Mouse (Mus musculus) forebrain, embryonic 14.5 days (tissue): Measurements from ENCODE around the gene Zfp142. TPM values are rescaled to one million over a fixed set of nuclear protein-coding genes. Genes with fewer than 3 reads are reported as not detected.

Experiments
- ATAC-seq: fragments of 200-750 bp; cut with Nextera tagmentation; 2 replicates; pipeline ENCODE4 v1.8.0; 2017; ENCODE audit warnings: mild to moderate bottlenecking, moderate library complexity
- DNase-seq: peaks from one replicate; pipeline ENCODE4 v3.0.0-alpha.2; 2015; ENCODE audit warnings: low spot score
- H3K27ac ChIP-seq: fragments of 300-500 bp; sonication (generic); 2 replicates; pipeline ENCODE4 v1.5.1; 2014; ENCODE audit warnings: low read depth, mild to moderate bottlenecking, control low read depth, low read length, moderate library complexity
- H3K27me3 ChIP-seq: fragments of 300-500 bp; sonication (generic); replicated peaks from 2 replicates; pipeline ENCODE4 v1.6.1; 2014; ENCODE audit warnings: low read length, control low read depth, mixed read lengths; ENCODE audit not compliant: control insufficient read depth, insufficient read depth
- H3K36me3 ChIP-seq: fragments of 300-500 bp; sonication (generic); 2 replicates; pipeline ENCODE4 v1.6.1; 2014; ENCODE audit warnings: low read length, control low read depth; ENCODE audit not compliant: control insufficient read depth, insufficient read depth
- H3K4me1 ChIP-seq: fragments of 300-500 bp; sonication (generic); 2 replicates; pipeline ENCODE4 v1.6.1; 2014; ENCODE audit warnings: antibody characterized with exemption, low read length, control low read depth; ENCODE audit not compliant: control insufficient read depth, insufficient read depth
- H3K4me2 ChIP-seq: fragments of 300-500 bp; sonication (generic); 2 replicates; pipeline ENCODE4 v1.6.1; 2014; ENCODE audit warnings: mild to moderate bottlenecking, control low read depth, low read length
- H3K4me3 ChIP-seq: fragments of 300-500 bp; sonication (generic); 2 replicates; pipeline ENCODE4 v1.5.1; 2014; ENCODE audit warnings: low read depth, low read length, control low read depth
- H3K9ac ChIP-seq: fragments of 300-500 bp; sonication (generic); 2 replicates; pipeline ENCODE4 v1.6.1; 2014; ENCODE audit warnings: mild to moderate bottlenecking, low read length, control low read depth, moderate library complexity
- H3K9me3 ChIP-seq: fragments of 300-500 bp; sonication (generic); replicated peaks from 2 replicates; pipeline ENCODE4 v1.6.1; 2016; ENCODE audit warnings: low read length, control low read depth, mixed read lengths; ENCODE audit not compliant: control insufficient read depth
- WGBS: fragments of 180-500 bp; shearing (Covaris S2); extraction: QIAGEN DNeasy Blood & Tissue Kit; methylation state at CpG from one replicate; pipeline ENCODE4 v1.1.7; 2014; 5-methylcytosine and 5-hydroxymethylcytosine counted together
- polyA plus RNA-seq: library from polyadenylated mRNA; unstranded; fragments of >200 nt; fragmentation: Nextera tagmentation; extraction: Ambion mirVana; gene quantifications from 2 replicates; pipeline ENCODE4 v1.2.1, GENCODE M21; 2014

Zfp142 gene
- polyA plus RNA-seq, 1 experiment from 2014 or later, result 5.4 TPM

DNA sequence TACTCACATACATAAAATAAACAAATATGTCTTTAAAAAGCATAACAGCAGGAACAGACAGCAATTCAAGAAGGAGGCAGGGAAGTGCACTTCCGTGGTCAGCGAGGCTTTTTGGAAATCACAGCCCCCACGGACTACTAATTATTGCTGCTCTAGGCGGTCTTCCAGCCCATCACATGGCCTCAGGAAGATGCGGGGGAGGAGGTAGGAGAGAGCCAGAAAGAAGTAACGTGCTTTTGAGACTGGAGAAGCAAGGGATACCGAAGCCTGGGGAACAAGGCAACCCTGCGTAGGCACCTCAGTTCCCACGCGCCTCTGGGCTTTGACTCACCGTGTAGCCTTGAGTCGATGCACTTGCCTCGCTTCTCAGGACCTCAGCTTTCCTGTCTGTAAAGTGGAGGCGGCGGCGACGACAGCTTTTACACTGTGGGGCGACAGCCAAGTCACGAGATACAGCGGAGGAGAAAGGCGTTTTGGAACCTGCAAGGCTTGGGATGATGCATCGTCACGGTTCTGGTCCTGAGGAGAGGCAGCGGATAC lies 743 bp downstream of the Zfp142 start:
- peaks cover 35% of the 10 kb centered on the region for H3K36me3 ChIP-seq
- peak overlapping the region; percentile 70 for H3K4me3 ChIP-seq
- H3K9me3 ChIP-seq, result no peaks in the 10 kb centered on the region
- WGBS, result under 1% methylated on average over 24 of the region's 24 CpGs
- H3K4me2 ChIP-seq, result peak overlapping the region; percentile 88
- peaks cover 10% of the 10 kb centered on the region; the same call in 1 of the 2 replicates for H3K4me1 ChIP-seq
- H3K9ac ChIP-seq, result peak overlapping the region; percentile 91
- H3K27ac ChIP-seq, result peak overlapping the region; percentile 89
- no peaks in the 10 kb centered on the region for H3K27me3 ChIP-seq
- no peak; the same call in 1 of the 2 replicates for ATAC-seq
- DNase-seq, result no peak

- Histone ChIP-seq H3K9ac (no peak overlapping the region), H3K4me2 (no peak overlapping the region), H3K27ac (no peak overlapping the region), H3K27me3 (no peaks in the 10 kb centered on the region), H3K4me1 (peaks cover 10% of the 10 kb centered on the region; the same call in 1 of the 2 replicates), H3K9me3 (no peaks in the 10 kb centered on the region), H3K36me3 (peaks cover 17% of the 10 kb centered on the region), H3K4me3 (no peak overlapping the region)
- no peak for DNase-seq
- 94% methylated on average over 3 of the region's 3 CpGs for WGBS
- ATAC-seq, result no peak
Observed at GRCm38 (mm10) chr1:74584616-74585398, 3.2 kb downstream of the Zfp142 start.

DNA sequence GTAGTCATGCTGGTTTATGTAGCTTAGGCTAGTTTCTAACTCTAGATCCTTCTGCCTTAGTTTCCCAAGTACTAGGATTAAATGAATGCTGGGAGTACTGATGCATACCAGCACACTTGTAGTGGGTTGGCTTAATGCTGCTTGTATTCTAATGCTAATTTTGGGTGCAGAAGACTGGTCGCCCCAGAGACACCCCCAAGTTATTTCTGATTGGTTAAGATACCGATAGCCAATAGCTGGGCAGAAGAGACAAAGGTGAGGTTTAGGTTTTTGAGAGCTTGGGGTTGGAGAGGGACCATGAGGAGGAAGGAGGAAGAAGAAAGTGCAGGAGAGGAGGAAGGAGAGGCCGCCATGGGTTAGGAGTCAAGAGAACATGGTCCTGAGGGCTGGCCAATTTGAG lies 5.4 kb downstream of the Zfp142 start:
- H3K4me3 ChIP-seq, result no peak overlapping the region
- H3K27ac ChIP-seq, result no peak overlapping the region
- ATAC-seq (no peak), DNase-seq (no peak)
- peaks cover 37% of the 10 kb centered on the region for H3K36me3 ChIP-seq
- H3K9me3 ChIP-seq, result no peaks in the 10 kb centered on the region
- H3K27me3 ChIP-seq, result no peaks in the 10 kb centered on the region
- 75% methylated on average over 3 of the region's 3 CpGs for WGBS
- peaks cover 6% of the 10 kb centered on the region; the same call in 1 of the 2 replicates for H3K4me1 ChIP-seq
- H3K9ac ChIP-seq, result no peak overlapping the region
- H3K4me2 ChIP-seq, result no peak overlapping the region

DNA sequence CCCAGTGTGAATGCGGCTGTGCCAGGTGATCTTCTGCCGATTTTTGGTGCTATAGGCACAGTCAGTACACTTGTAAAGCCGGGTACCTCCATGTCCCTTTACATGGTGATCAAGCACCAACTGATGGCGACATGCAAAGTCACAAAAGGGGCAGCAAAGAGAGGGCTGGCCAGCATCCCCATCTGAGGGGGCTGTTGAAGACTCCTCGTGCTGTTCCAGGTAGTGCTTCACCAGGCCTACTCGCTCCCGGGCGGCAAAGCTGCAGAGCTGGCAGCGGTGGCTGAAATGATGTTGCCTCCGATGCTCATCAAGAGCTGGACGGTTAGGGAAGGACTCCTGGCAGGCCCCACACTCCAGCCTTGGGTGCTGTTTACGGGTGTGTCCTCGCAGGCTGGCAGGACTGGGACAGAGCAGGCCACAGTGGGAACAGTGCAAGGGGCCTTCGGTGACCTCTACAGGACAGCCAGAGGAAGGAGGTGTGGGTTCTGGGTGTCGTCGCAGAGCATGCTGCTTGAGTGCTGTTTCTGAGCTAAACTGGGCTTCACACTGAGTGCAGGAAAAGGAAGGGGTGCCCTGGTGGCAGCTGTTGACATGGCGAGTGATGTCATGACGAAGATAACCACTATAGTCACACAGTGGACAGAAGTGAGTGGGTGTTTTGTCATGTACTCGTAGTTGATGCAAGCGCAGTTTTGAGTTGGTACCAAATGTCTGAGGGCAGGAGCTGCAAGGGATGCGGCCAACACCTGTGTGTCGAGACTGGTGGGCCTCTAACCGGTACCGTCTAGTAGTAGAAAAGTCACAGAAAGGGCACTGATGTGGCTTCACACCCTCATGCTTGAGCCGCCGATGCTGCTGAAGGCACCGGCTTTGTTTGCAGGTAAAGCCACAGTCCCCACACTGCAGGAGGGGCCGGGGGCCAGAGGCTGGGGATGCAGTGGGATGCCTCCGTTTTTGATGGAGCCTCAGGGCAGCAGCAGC lies 18.0 kb downstream of the Zfp142 start:
- peaks cover 91% of the 10 kb centered on the region for H3K36me3 ChIP-seq
- no peaks in the 10 kb centered on the region for H3K4me1 ChIP-seq
- no peak overlapping the region for H3K4me2 ChIP-seq
- DNase-seq, result no peak
- H3K27me3 ChIP-seq, result no peaks in the 10 kb centered on the region
- WGBS, result 94% methylated on average over 29 of the region's 29 CpGs
- H3K27ac ChIP-seq, result no peak overlapping the region
- ATAC-seq, result no peak
- no peak overlapping the region for H3K9ac ChIP-seq
- no peaks in the 10 kb centered on the region for H3K9me3 ChIP-seq
- no peak overlapping the region for H3K4me3 ChIP-seq

- DNase-seq, result no peak
Observed at GRCm38 (mm10) chr1:74565834-74566233, 22.2 kb downstream of the Zfp142 start.

GRCm38 (mm10) chr1:74559061-74559460 lies 29.0 kb downstream of the Zfp142 start:
- H3K27me3 ChIP-seq, result no peaks in the 10 kb centered on the region
- no peaks in the 10 kb centered on the region for H3K4me1 ChIP-seq
- H3K4me2 ChIP-seq, result no peak overlapping the region
- no peak overlapping the region for H3K9ac ChIP-seq
- ATAC-seq (no peak), DNase-seq (no peak)
- WGBS, result 88% methylated on average over 5 of the region's 5 CpGs
- H3K27ac ChIP-seq, result no peak overlapping the region
- no peaks in the 10 kb centered on the region for H3K9me3 ChIP-seq
- H3K4me3 ChIP-seq, result no peak overlapping the region
- H3K36me3 ChIP-seq, result peaks cover 6% of the 10 kb centered on the region

More at GRCm38 (mm10) chr1:74565834-74566233, 22.2 kb downstream of the Zfp142 start:
- Histone ChIP-seq H3K4me2 (no peak overlapping the region), H3K9ac (no peak overlapping the region), H3K27ac (no peak overlapping the region), H3K4me1 (no peaks in the 10 kb centered on the region), H3K27me3 (no peaks in the 10 kb centered on the region), H3K4me3 (no peak overlapping the region), H3K9me3 (no peaks in the 10 kb centered on the region), H3K36me3 (peaks cover 68% of the 10 kb centered on the region)
- no peak for ATAC-seq
- WGBS, result 84% methylated on average over 6 of the region's 6 CpGs

GRCm38 (mm10) chr1:74544184-74544583 lies 43.9 kb downstream of the Zfp142 start, which contains the start of gene Usp37:
TSS of gene Usp37 (minus strand) at chr1:74544284.
- Histone ChIP-seq H3K9me3 (no peaks in the 10 kb centered on the region), H3K9ac (no peak within 1 kb of the TSS), H3K4me2 (peak within 1 kb of the TSS; percentile 33), H3K4me3 (no peak within 1 kb of the TSS), H3K36me3 (no peaks in the 10 kb centered on the region), H3K4me1 (no peaks in the 10 kb centered on the region; the same call in 1 of the 2 replicates), H3K27me3 (no peaks in the 10 kb centered on the region), H3K27ac (no peak within 1 kb of the TSS)
- no peak for ATAC-seq
- no peak for DNase-seq
- 34% methylated on average over 4 of the region's 4 CpGs for WGBS

DNA sequence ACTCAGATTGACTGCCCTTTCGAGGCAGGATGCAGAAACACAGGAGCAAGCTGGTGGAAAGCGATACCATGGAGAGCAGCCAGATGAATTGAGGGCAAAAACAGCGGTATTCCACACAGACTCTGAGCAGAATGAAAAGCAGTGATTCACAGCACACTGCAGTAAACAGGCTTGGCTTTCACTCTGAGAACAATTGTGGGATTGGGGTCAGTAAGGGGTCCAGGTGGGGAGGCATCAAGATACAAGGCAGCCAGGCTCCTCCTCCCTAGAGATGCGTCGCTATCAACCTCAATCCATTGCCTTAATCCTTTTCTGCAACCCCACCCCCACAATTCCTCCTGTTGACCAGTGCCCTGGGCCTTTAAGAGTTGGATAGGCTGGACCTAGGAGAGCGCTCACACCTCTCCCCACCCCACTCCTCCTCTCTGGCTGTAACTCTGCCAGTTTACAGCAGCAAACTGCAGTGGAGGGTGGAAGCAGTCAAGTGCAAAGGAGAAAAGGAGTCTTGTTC lies 45.5 kb downstream of the Zfp142 start, which contains the start of gene Plcd4:
TSS of gene Plcd4 (plus strand) at position 438 of the 511 bp plus-strand sequence.
- H3K27ac ChIP-seq, result no peak within 1 kb of the TSS
- WGBS, result 4% methylated on average over 6 of the region's 6 CpGs
- no peaks in the 10 kb centered on the region for H3K36me3 ChIP-seq
- H3K4me1 ChIP-seq, result no peaks in the 10 kb centered on the region; the same call in 1 of the 2 replicates
- ATAC-seq (peak; percentile 26; the same call in 1 of the 2 replicates), DNase-seq (peak; percentile 41)
- no peaks in the 10 kb centered on the region for H3K27me3 ChIP-seq
- H3K9me3 ChIP-seq, result no peaks in the 10 kb centered on the region
- peak within 1 kb of the TSS; percentile 47 for H3K9ac ChIP-seq
- peak within 1 kb of the TSS; percentile 33 for H3K4me2 ChIP-seq
- no peak within 1 kb of the TSS; the same call in 1 of the 2 replicates for H3K4me3 ChIP-seq
